Mouse (Mus musculus): Measurements from ENCODE around the gene Cdiptos.

DNA sequence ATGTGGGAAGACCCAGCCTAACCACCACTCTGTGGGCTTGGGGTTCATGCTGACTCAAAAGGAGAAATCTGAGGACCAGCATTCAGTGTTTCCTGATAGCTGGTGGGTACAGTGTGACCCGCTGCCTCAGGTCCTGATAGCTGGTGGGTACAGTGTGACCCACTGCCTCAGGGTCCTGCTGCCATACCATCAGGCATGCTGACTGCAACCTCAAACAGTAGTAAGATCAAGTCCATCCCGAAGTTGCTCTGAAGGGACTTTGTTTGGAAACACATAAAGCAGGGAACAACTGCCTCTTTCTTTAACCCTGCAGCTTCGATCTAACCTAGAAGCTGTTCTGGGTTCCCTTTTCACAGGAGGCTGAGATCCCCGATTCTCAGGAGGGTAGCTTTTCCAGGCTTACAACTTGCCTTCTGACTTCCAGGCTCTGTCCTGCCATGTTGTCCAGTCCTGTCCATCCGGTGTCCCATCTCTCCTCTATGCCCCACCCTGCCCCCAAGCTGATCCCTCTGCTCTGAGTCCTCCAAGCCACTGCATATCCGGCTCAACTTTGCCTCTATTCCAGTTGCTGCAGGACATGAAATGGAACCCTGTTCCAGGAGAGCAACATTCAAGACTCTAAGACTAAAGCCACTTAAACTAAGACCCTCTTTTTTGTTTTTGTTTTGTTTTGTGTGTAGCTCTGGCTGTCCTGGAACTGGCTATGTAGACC lies 31.6 kb upstream of the Cdiptos start:
- TF ChIP-seq POLR2A (IDR thresholded peaks at IDR 0.05; ENCODE audit: borderline replicate concordance, low read depth, low read length) (no peak), CTCF (IDR thresholded peaks at IDR 0.05; ENCODE audit: low read depth, low read length) (no peak)

All from bone marrow macrophage, adult 2 months (primary cell).